Mouse (Mus musculus): Measurements from ENCODE around the gene Zfp683. TPM values are rescaled to one million over a fixed set of nuclear protein-coding genes. Genes with fewer than 3 reads are reported as not detected.
A peak's percentile ranks its signal among the peaks of the same experiment; 100 is the strongest.

Gene Zfp683
- polyA plus RNA-seq, 1 experiment from 2014 or later: not detected

GRCm38 (mm10) chr4:134019210-134019609, 34.4 kb upstream of the Zfp683 start:
- no peaks in the 10 kb centered on the region for H3K36me3 ChIP-seq
- no peak for ATAC-seq (ENCODE audit: low FRiP score, low read depth)
- H3K9ac ChIP-seq: no peak overlapping the region
- no peak overlapping the region for H3K4me2 ChIP-seq (replicated peaks)
- H3K4me1 ChIP-seq: peaks cover 28% of the 10 kb centered on the region
- WGBS: 1% methylated on average over 8 of the region's 10 CpGs
- H3K27me3 ChIP-seq: peaks cover 51% of the 10 kb centered on the region
- no peaks in the 10 kb centered on the region for H3K9me3 ChIP-seq
- H3K4me3 ChIP-seq: no peak overlapping the region
- H3K27ac ChIP-seq: no peak overlapping the region

GRCm38 (mm10) chr4:134019641-134020351, 33.8 kb upstream of the Zfp683 start:
- no peaks in the 10 kb centered on the region for H3K9me3 ChIP-seq
- WGBS: 3% methylated on average over 16 of the region's 16 CpGs
- H3K27me3 ChIP-seq: peaks cover 51% of the 10 kb centered on the region
- no peak overlapping the region for H3K9ac ChIP-seq
- no peaks in the 10 kb centered on the region for H3K36me3 ChIP-seq
- H3K4me1 ChIP-seq: peaks cover 28% of the 10 kb centered on the region
- no peak overlapping the region for H3K4me3 ChIP-seq
- ATAC-seq (ENCODE audit: low FRiP score, low read depth): no peak; the same call in 1 of the 2 replicates
- H3K4me2 ChIP-seq (replicated peaks): no peak overlapping the region
- H3K27ac ChIP-seq: no peak overlapping the region

GRCm38 (mm10) chr4:134020621-134021020, 33.0 kb upstream of the Zfp683 start:
- Histone ChIP-seq H3K36me3 (no peaks in the 10 kb centered on the region), H3K4me2 (replicated peaks) (no peak overlapping the region), H3K4me1 (peaks cover 28% of the 10 kb centered on the region), H3K9ac (no peak overlapping the region), H3K27me3 (peaks cover 49% of the 10 kb centered on the region), H3K9me3 (no peaks in the 10 kb centered on the region), H3K4me3 (no peak overlapping the region), H3K27ac (no peak overlapping the region)
- ATAC-seq (ENCODE audit: low FRiP score, low read depth): no peak
- 3% methylated on average over 11 of the region's 11 CpGs for WGBS

- Histone ChIP-seq H3K27me3 (no peaks in the 10 kb centered on the region), H3K4me1 (no peaks in the 10 kb centered on the region), H3K4me3 (no peak overlapping the region), H3K9me3 (peaks cover 6% of the 10 kb centered on the region), H3K36me3 (no peaks in the 10 kb centered on the region), H3K4me2 (replicated peaks) (no peak overlapping the region), H3K27ac (no peak overlapping the region), H3K9ac (no peak overlapping the region)
- no peak for ATAC-seq (ENCODE audit: low FRiP score, low read depth)
- WGBS: 52% methylated on average over 9 of the region's 9 CpGs
Measured at GRCm38 (mm10) chr4:134025802-134026201, 27.8 kb upstream of the Zfp683 start.

- WGBS: 4% methylated on average over 16 of the region's 16 CpGs
- Histone ChIP-seq H3K27me3 (peaks cover 3% of the 10 kb centered on the region; the same call in 1 of the 2 replicates), H3K4me1 (no peaks in the 10 kb centered on the region), H3K9ac (no peak overlapping the region), H3K9me3 (no peaks in the 10 kb centered on the region), H3K4me3 (no peak overlapping the region), H3K27ac (no peak overlapping the region), H3K36me3 (no peaks in the 10 kb centered on the region), H3K4me2 (replicated peaks) (no peak overlapping the region)
- no peak for ATAC-seq (ENCODE audit: low FRiP score, low read depth)
Measured at GRCm38 (mm10) chr4:134035953-134036352, 17.7 kb upstream of the Zfp683 start.

GRCm38 (mm10) chr4:134041317-134042123, 12.1 kb upstream of the Zfp683 start:
- no peak overlapping the region for H3K4me3 ChIP-seq
- 41% methylated on average over 9 of the region's 9 CpGs for WGBS
- H3K36me3 ChIP-seq: no peaks in the 10 kb centered on the region
- no peaks in the 10 kb centered on the region for H3K27me3 ChIP-seq
- no peak for ATAC-seq (ENCODE audit: low FRiP score, low read depth)
- peak overlapping the region; percentile 26; the same call in 1 of the 2 replicates for H3K9ac ChIP-seq
- H3K9me3 ChIP-seq: no peaks in the 10 kb centered on the region
- H3K4me2 ChIP-seq (replicated peaks): no peak overlapping the region
- H3K4me1 ChIP-seq: peaks cover 8% of the 10 kb centered on the region
- H3K27ac ChIP-seq: no peak overlapping the region

GRCm38 (mm10) chr4:134043041-134043440, 10.6 kb upstream of the Zfp683 start:
- Histone ChIP-seq H3K9me3 (no peaks in the 10 kb centered on the region), H3K36me3 (no peaks in the 10 kb centered on the region), H3K4me2 (replicated peaks) (no peak overlapping the region), H3K9ac (no peak overlapping the region), H3K4me1 (peaks cover 8% of the 10 kb centered on the region), H3K27me3 (no peaks in the 10 kb centered on the region), H3K4me3 (no peak overlapping the region), H3K27ac (no peak overlapping the region)
- WGBS: 64% methylated on average over 2 of the region's 2 CpGs
- ATAC-seq (ENCODE audit: low FRiP score, low read depth): no peak

GRCm38 (mm10) chr4:134047648-134048047, 6.0 kb upstream of the Zfp683 start:
- no peaks in the 10 kb centered on the region for H3K27me3 ChIP-seq
- H3K4me3 ChIP-seq: no peak overlapping the region
- H3K27ac ChIP-seq: no peak overlapping the region
- H3K9me3 ChIP-seq: 0 out of 2 replicates have a peak, but pooled peaks cover 6% of the 10 kb centered on the region
- H3K9ac ChIP-seq: no peak overlapping the region
- ATAC-seq (ENCODE audit: low FRiP score, low read depth): no peak
- WGBS: 49% methylated on average over 5 of the region's 5 CpGs
- peaks cover 3% of the 10 kb centered on the region for H3K4me1 ChIP-seq
- H3K36me3 ChIP-seq: no peaks in the 10 kb centered on the region
- H3K4me2 ChIP-seq (replicated peaks): no peak overlapping the region

- ATAC-seq (ENCODE audit: low FRiP score, low read depth): no peak
- Histone ChIP-seq H3K9me3 (0 out of 2 replicates have a peak, but pooled peaks cover 6% of the 10 kb centered on the region), H3K4me2 (replicated peaks) (no peak overlapping the region), H3K27ac (no peak overlapping the region), H3K4me3 (no peak overlapping the region), H3K36me3 (no peaks in the 10 kb centered on the region), H3K27me3 (no peaks in the 10 kb centered on the region), H3K4me1 (peaks cover 6% of the 10 kb centered on the region), H3K9ac (no peak overlapping the region)
- 85% methylated on average over 5 of the region's 5 CpGs for WGBS
Measured at GRCm38 (mm10) chr4:134051912-134052311, 1.7 kb upstream of the Zfp683 start.

- peaks cover 6% of the 10 kb centered on the region for H3K4me1 ChIP-seq
- H3K27me3 ChIP-seq: no peaks in the 10 kb centered on the region
- H3K27ac ChIP-seq: no peak overlapping the region
- 25% methylated on average over 8 of the region's 8 CpGs for WGBS
- H3K36me3 ChIP-seq: no peaks in the 10 kb centered on the region
- 0 out of 2 replicates have a peak, but pooled peaks cover 6% of the 10 kb centered on the region for H3K9me3 ChIP-seq
- no peak for ATAC-seq (ENCODE audit: low FRiP score, low read depth)
- H3K4me3 ChIP-seq: no peak overlapping the region
- no peak overlapping the region for H3K4me2 ChIP-seq (replicated peaks)
- H3K9ac ChIP-seq: no peak overlapping the region
Measured at GRCm38 (mm10) chr4:134052560-134052959, 1.1 kb upstream of the Zfp683 start.

- Histone ChIP-seq H3K4me3 (no peak overlapping the region), H3K9ac (no peak overlapping the region), H3K9me3 (no peaks in the 10 kb centered on the region), H3K4me1 (no peaks in the 10 kb centered on the region), H3K27ac (no peak overlapping the region), H3K36me3 (no peaks in the 10 kb centered on the region), H3K4me2 (replicated peaks) (peak overlapping the region; percentile 27), H3K27me3 (peaks cover 38% of the 10 kb centered on the region)
- WGBS: 26% methylated on average over 14 of the region's 14 CpGs
- no peak for ATAC-seq (ENCODE audit: low FRiP score, low read depth)
Measured at GRCm38 (mm10) chr4:134058166-134058715, 4.6 kb downstream of the Zfp683 start.

- Histone ChIP-seq H3K4me3 (no peak overlapping the region), H3K27ac (no peak overlapping the region), H3K9ac (no peak overlapping the region), H3K9me3 (no peaks in the 10 kb centered on the region), H3K4me2 (replicated peaks) (no peak overlapping the region), H3K36me3 (no peaks in the 10 kb centered on the region), H3K27me3 (peaks cover 39% of the 10 kb centered on the region), H3K4me1 (no peaks in the 10 kb centered on the region)
- ATAC-seq (ENCODE audit: low FRiP score, low read depth): no peak
- 80% methylated on average over 6 of the region's 6 CpGs for WGBS
Measured at GRCm38 (mm10) chr4:134058908-134059307, 5.3 kb downstream of the Zfp683 start.
